Mouse (Mus musculus) heart, embryonic 13.5 days (tissue): ENCODE data around the gene Lamtor2. TPM values are rescaled to one million over a fixed set of nuclear protein-coding genes. Genes with fewer than 3 reads are reported as not detected.

Experiments used
- ATAC-seq: fragments of 200-750 bp; cut with Nextera tagmentation; 2 replicates; pipeline ENCODE4 v1.8.0; 2017; ENCODE audit warnings: moderate TSS enrichment; ENCODE audit not compliant: insufficient number of reproducible peaks, low FRiP score, low TSS enrichment; ENCODE audit errors: extremely low read depth
- H3K27ac ChIP-seq: fragments of 300-500 bp; sonication (generic); replicated peaks from 2 replicates; pipeline ENCODE4 v1.5.1; 2015; ENCODE audit warnings: moderate library complexity, mild to moderate bottlenecking, inconsistent platforms
- H3K27me3 ChIP-seq: fragments of 300-500 bp; sonication (generic); replicated peaks from 2 replicates; pipeline ENCODE4 v1.6.1; 2015; ENCODE audit warnings: mild to moderate bottlenecking, inconsistent platforms
- H3K36me3 ChIP-seq: fragments of 300-500 bp; sonication (generic); 2 replicates; pipeline ENCODE4 v1.6.1; 2015; ENCODE audit warnings: mild to moderate bottlenecking, inconsistent platforms
- H3K4me1 ChIP-seq: fragments of 300-500 bp; sonication (generic); 2 replicates; pipeline ENCODE4 v1.6.1; 2015; ENCODE audit warnings: inconsistent platforms
- H3K4me2 ChIP-seq: fragments of 300-500 bp; sonication (generic); 2 replicates; pipeline ENCODE4 v1.6.1; 2015; ENCODE audit warnings: inconsistent platforms, mild to moderate bottlenecking, moderate library complexity
- H3K4me3 ChIP-seq: fragments of 300-500 bp; sonication (generic); 2 replicates; pipeline ENCODE4 v1.5.1; 2015; ENCODE audit warnings: moderate library complexity, mild to moderate bottlenecking, inconsistent platforms
- H3K9ac ChIP-seq: fragments of 300-500 bp; sonication (generic); 2 replicates; pipeline ENCODE4 v1.6.1; 2015; ENCODE audit warnings: inconsistent platforms, mild to moderate bottlenecking, moderate library complexity
- H3K9me3 ChIP-seq: fragments of 300-500 bp; sonication (generic); 2 replicates; pipeline ENCODE4 v1.6.1; 2016; ENCODE audit warnings: inconsistent platforms
- WGBS: fragments of 180-500 bp; shearing (Covaris S2); methylation state at CpG from one replicate; pipeline ENCODE4 v1.1.7; 2015; ENCODE audit warnings: mixed read lengths; 5-methylcytosine and 5-hydroxymethylcytosine counted together
- polyA plus RNA-seq: library from polyadenylated mRNA; unstranded; fragments of >200 nt; fragmentation: Nextera tagmentation; extraction: Ambion mirVana; gene quantifications from 2 replicates; pipeline ENCODE4 v1.2.1, GENCODE M21; 2015

Lamtor2 gene
- polyA plus RNA-seq, 1 experiment from 2014 or later: 131 TPM

GRCm38 (mm10) chr3:88567892-88568291 is 15.0 kb upstream of the Lamtor2 start:
- H3K4me3 ChIP-seq: no peak overlapping the region
- no peak for ATAC-seq
- 89% methylated on average over 6 of the region's 6 CpGs for WGBS

GRCm38 (mm10) chr3:88566536-88567061 is 13.7 kb upstream of the Lamtor2 start:
- peaks cover 91% of the 10 kb centered on the region for H3K36me3 ChIP-seq
- no peak overlapping the region for H3K9ac ChIP-seq
- 73% methylated on average over 4 of the region's 4 CpGs for WGBS
- H3K9me3 ChIP-seq: no peaks in the 10 kb centered on the region
- H3K4me2 ChIP-seq: no peak overlapping the region
- H3K27me3 ChIP-seq: no peaks in the 10 kb centered on the region
- H3K27ac ChIP-seq: peak overlapping the region; percentile 52
- no peak for ATAC-seq
- no peak overlapping the region for H3K4me3 ChIP-seq
- peaks cover 9% of the 10 kb centered on the region for H3K4me1 ChIP-seq

More at GRCm38 (mm10) chr3:88567892-88568291, 15.0 kb upstream of the Lamtor2 start:
- H3K9ac ChIP-seq: no peak overlapping the region
- H3K9me3 ChIP-seq: no peaks in the 10 kb centered on the region
- peaks cover 9% of the 10 kb centered on the region for H3K4me1 ChIP-seq
- H3K36me3 ChIP-seq: peaks cover 78% of the 10 kb centered on the region
- no peak overlapping the region for H3K27ac ChIP-seq
- no peaks in the 10 kb centered on the region for H3K27me3 ChIP-seq
- no peak overlapping the region for H3K4me2 ChIP-seq

DNA sequence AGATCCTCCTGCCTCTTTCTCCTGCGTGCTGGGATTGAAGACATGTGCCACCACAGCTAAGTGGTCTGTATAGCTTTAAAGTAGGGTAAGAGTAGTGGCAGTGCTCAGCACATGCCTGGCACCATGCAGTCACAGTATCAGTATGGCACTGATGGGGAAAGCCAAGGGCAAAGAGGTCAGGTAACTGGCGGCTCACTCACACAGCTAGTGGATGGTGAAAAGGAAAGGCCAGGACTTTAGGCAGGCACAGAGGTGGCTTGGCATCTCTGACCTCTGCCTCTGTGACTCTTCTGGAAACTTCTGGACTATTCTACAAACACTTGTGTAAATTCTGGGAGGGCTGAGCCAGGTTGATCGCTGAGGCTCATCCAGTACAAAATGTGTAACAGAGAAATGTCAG is 13.2 kb upstream of the Lamtor2 start:
- ATAC-seq: no peak
- no peaks in the 10 kb centered on the region for H3K9me3 ChIP-seq
- H3K9ac ChIP-seq: 0 out of 2 replicates have a peak overlapping the region, but pooled peaks have one; percentile 19
- peaks cover 96% of the 10 kb centered on the region for H3K36me3 ChIP-seq
- H3K4me1 ChIP-seq: peaks cover 9% of the 10 kb centered on the region
- H3K4me2 ChIP-seq: no peak overlapping the region
- 77% methylated on average over 3 of the region's 3 CpGs for WGBS
- no peaks in the 10 kb centered on the region for H3K27me3 ChIP-seq
- H3K27ac ChIP-seq: peak overlapping the region; percentile 52
- H3K4me3 ChIP-seq: no peak overlapping the region

DNA sequence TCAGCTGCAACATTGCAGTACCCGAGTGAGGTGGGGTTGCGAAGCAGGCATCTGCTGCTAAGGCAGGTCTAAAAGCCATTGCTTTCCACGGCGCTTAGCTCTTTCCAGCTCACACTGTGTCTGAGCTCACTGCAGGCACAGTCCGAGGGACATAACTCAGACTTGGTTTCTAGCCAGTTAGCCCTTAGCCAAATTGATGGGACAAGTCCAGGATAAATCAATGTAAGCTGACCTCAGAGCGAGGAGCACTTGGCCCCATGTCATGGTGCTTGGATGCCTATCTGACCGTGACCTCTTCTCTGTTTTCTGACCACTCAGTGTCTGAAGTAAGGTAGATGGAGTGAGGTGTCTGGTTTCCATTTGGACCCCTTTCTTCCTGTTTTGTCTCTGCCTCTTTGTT is 11.1 kb upstream of the Lamtor2 start:
- Histone ChIP-seq H3K9ac (no peak overlapping the region), H3K4me3 (no peak overlapping the region), H3K27me3 (no peaks in the 10 kb centered on the region), H3K4me1 (peaks cover 9% of the 10 kb centered on the region), H3K27ac (no peak overlapping the region), H3K9me3 (no peaks in the 10 kb centered on the region), H3K36me3 (peaks cover 100% of the 10 kb centered on the region), H3K4me2 (no peak overlapping the region)
- 90% methylated on average over 7 of the region's 7 CpGs for whole genome bisulfite sequencing
- ATAC-seq: no peak

- Histone ChIP-seq H3K27me3 (no peaks in the 10 kb centered on the region), H3K4me1 (peaks cover 9% of the 10 kb centered on the region), H3K27ac (no peak overlapping the region), H3K36me3 (peaks cover 100% of the 10 kb centered on the region), H3K4me2 (no peak overlapping the region), H3K9me3 (no peaks in the 10 kb centered on the region), H3K4me3 (no peak overlapping the region), H3K9ac (no peak overlapping the region)
- ATAC-seq: no peak
- 74% methylated on average over 4 of the region's 4 CpGs for WGBS
Observed at GRCm38 (mm10) chr3:88563442-88563841, 10.6 kb upstream of the Lamtor2 start.

- Histone ChIP-seq H3K4me1 (peaks cover 9% of the 10 kb centered on the region), H3K27me3 (no peaks in the 10 kb centered on the region), H3K36me3 (peaks cover 100% of the 10 kb centered on the region), H3K27ac (no peak overlapping the region), H3K4me3 (no peak overlapping the region), H3K4me2 (no peak overlapping the region), H3K9ac (no peak overlapping the region), H3K9me3 (no peaks in the 10 kb centered on the region)
- 75% methylated on average over 4 of the region's 4 CpGs for WGBS
- ATAC-seq: no peak
Observed at GRCm38 (mm10) chr3:88561989-88562388, 9.1 kb upstream of the Lamtor2 start.

GRCm38 (mm10) chr3:88559596-88559995 is 6.7 kb upstream of the Lamtor2 start:
- H3K4me1 ChIP-seq: peaks cover 12% of the 10 kb centered on the region
- H3K36me3 ChIP-seq: peaks cover 94% of the 10 kb centered on the region
- H3K27me3 ChIP-seq: no peaks in the 10 kb centered on the region
- H3K4me2 ChIP-seq: no peak overlapping the region
- WGBS: 90% methylated on average over 9 of the region's 9 CpGs
- no peak overlapping the region for H3K9ac ChIP-seq
- no peak overlapping the region for H3K4me3 ChIP-seq
- no peaks in the 10 kb centered on the region for H3K9me3 ChIP-seq
- no peak for ATAC-seq
- H3K27ac ChIP-seq: no peak overlapping the region

- Histone ChIP-seq H3K27me3 (no peaks in the 10 kb centered on the region), H3K4me3 (no peak overlapping the region), H3K9ac (no peak overlapping the region; the same call in 1 of the 2 replicates), H3K4me1 (peaks cover 24% of the 10 kb centered on the region), H3K36me3 (peaks cover 65% of the 10 kb centered on the region), H3K4me2 (no peak overlapping the region), H3K27ac (no peak overlapping the region), H3K9me3 (no peaks in the 10 kb centered on the region)
- ATAC-seq: no peak
- WGBS: 91% methylated on average over 8 of the region's 8 CpGs
Observed at GRCm38 (mm10) chr3:88556616-88557015, 3.7 kb upstream of the Lamtor2 start.

DNA sequence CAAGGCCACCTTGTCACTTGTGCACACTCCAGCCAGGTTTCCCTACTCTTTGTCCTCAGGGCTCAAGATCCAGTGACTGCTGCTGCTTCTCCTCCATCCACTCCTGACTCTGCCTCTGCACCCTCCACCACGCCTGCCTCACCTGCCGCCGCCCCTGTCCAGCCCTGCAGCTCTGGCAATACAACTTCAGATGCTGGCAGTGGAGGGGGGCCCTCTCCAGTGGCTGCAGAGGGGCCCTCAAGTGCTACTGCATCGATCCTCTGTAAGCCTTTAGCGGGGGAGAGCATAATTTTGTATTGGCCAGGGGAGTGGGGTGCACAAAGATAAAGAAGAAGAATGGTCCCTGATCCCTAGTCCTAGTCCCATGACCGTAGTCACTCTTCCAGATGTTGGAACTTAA is 2.9 kb upstream of the Lamtor2 start:
- Histone ChIP-seq H3K4me2 (no peak overlapping the region), H3K4me3 (no peak overlapping the region), H3K9me3 (no peaks in the 10 kb centered on the region), H3K36me3 (peaks cover 56% of the 10 kb centered on the region), H3K27ac (no peak overlapping the region), H3K9ac (peak overlapping the region; percentile 97; the same call in 1 of the 2 replicates), H3K27me3 (no peaks in the 10 kb centered on the region), H3K4me1 (peaks cover 30% of the 10 kb centered on the region)
- 91% methylated on average over 6 of the region's 6 CpGs for WGBS
- no peak for ATAC-seq

- peak overlapping the region; percentile 97 for H3K9ac ChIP-seq
- no peak overlapping the region for H3K27ac ChIP-seq
- H3K4me1 ChIP-seq: peaks cover 30% of the 10 kb centered on the region
- peak overlapping the region; percentile 83; the same call in 1 of the 2 replicates for H3K4me3 ChIP-seq
- H3K27me3 ChIP-seq: no peaks in the 10 kb centered on the region
- H3K36me3 ChIP-seq: peaks cover 50% of the 10 kb centered on the region
- H3K4me2 ChIP-seq: peak overlapping the region; percentile 85
- H3K9me3 ChIP-seq: no peaks in the 10 kb centered on the region
- WGBS: 88% methylated on average over 5 of the region's 5 CpGs
- no peak for ATAC-seq
Observed at GRCm38 (mm10) chr3:88555069-88555605, 2.3 kb upstream of the Lamtor2 start.

DNA sequence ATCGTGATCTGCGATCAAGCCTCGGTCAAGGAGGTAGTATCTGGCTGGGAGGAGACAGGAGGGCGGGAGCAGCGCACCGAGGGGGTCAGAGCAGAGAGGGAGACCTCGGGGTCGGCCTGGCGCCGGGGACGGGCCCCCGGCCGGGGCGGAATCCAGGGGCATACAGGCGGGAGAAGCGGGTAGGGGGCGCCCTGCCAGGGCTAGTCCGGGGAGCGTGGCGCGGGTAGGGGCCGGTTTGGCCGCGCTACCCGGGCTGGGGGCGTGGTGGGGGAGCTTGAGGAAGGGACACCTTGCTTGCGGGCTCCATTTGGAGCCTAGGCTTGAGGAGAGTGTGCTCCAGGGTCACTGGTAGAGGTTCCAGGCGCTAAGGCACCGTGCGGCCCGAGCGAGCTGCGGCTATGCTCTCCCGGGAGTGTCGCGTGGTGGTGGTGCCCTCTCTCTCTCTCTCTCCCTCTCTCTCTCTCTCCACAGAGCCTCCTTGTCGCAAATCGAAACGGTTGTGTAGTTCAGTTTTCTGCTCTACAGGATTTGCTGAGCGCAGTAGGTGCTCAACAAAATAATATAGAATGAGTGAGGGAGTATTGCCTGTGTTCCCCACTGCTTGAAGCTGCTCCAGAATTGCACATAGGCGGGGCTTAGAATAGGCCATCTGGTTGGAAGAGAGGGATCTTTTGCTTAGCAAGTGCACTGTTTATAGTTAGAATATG is 1.2 kb upstream of the Lamtor2 start:
- under 1% methylated on average over 41 of the region's 41 CpGs for WGBS
- ATAC-seq: peak; percentile 8
- H3K36me3 ChIP-seq: peaks cover 41% of the 10 kb centered on the region

More for the DNA sequence above, 1.2 kb upstream of the Lamtor2 start:
- peaks cover 30% of the 10 kb centered on the region for H3K4me1 ChIP-seq
- peak overlapping the region; percentile 83 for H3K4me3 ChIP-seq
- H3K4me2 ChIP-seq: peak overlapping the region; percentile 85
- H3K9ac ChIP-seq: peak overlapping the region; percentile 97
- peak overlapping the region; percentile 97 for H3K27ac ChIP-seq
- H3K9me3 ChIP-seq: no peaks in the 10 kb centered on the region
- no peaks in the 10 kb centered on the region for H3K27me3 ChIP-seq
